Mouse (Mus musculus): ENCODE data around the gene Cdk2ap2. TPM values are rescaled to one million over a fixed set of nuclear protein-coding genes. Genes with fewer than 3 reads are reported as not detected.

The Cdk2ap2 gene
- total RNA-seq, 1 experiment = 39.6 TPM

DNA sequence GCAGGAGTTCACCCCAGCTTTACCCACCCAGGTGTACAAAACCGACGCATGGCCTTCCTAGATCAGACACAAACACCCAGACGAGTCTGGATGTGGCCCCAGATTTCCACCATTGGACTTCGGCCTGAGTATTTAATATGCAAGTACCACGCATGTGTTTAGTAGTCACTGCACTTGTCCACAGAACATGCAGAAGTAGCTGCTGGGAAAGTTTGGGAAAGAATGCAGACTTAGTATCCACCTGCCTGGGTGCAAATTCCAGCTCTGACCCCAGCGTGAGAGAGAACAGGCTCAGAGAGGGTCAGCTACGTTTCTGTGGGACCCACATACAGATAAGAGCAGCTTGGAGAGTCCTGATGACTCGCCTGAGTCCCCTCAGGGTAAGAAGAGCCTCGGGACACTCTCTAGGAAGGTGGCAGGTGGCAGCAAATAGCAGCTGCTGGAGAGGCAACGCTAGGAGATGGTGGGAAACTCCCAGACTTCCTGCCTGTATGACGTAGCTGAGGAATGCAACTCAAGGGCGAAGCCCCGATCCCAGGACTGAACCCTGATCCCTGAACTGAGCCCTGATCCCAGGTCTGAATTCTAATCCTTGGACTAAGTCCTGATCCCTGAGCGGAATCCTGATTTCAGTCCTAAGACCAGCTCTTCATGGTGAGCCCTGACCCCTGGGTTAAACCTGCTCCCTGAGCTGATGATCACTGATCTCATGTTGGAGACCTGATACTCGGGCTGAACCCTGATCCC lies 40.9 kb upstream of the Cdk2ap2 start:
- in situ Hi-C loops (cut with MboI; ENCODE audit: low sequenced_read_pairs in 2 of 2, unreplicated experiment in 2 of 2) = no loop called here
- H3K4me3 ChIP-seq (ENCODE audit: insufficient read depth in 1 of 2, low read depth in 1 of 2, low read length in 2 of 2, poor library complexity in 1 of 2, severe bottlenecking in 1 of 2) = no peak overlapping the region
- H3K27ac ChIP-seq (ENCODE audit: insufficient read depth, low read depth, low read length, poor library complexity, severe bottlenecking) = no peak overlapping the region
- no peak for TF ChIP-seq CHD2 (IDR thresholded peaks at IDR 0.05; ENCODE audit: low read depth, low read length)
- TF ChIP-seq HCFC1 (IDR thresholded peaks at IDR 0.05; ENCODE audit: borderline replicate concordance, insufficient read depth, low read length) = no peak
- no peak for TF ChIP-seq ZNF384 (IDR thresholded peaks at IDR 0.05; ENCODE audit: low read depth, low read length)
- no peak for TF ChIP-seq ZC3H11A (IDR thresholded peaks at IDR 0.05; ENCODE audit: borderline replicate concordance, low read depth, low read length)
- no peak for TF ChIP-seq MAFK (IDR thresholded peaks at IDR 0.05; ENCODE audit: insufficient read depth, low read depth, low read length)
- H3K4me1 ChIP-seq (ENCODE audit: control insufficient read depth in 2 of 2, insufficient read depth in 2 of 2, low read length in 2 of 2, poor library complexity in 1 of 2) = peaks cover 16 to 36% of the 10 kb centered on the region in 2 experiments; a peak in 3 of 4 replicates
- peak overlapping the region; percentile 19; the same call in 1 of the 2 replicates for H3K9ac ChIP-seq (ENCODE audit: insufficient read depth, low read depth, low read length, poor library complexity, severe bottlenecking)
- no peak for DNase-seq (ENCODE audit: low read depth, low spot score)
- no peaks in the 10 kb centered on the region for H3K36me3 ChIP-seq (ENCODE audit: control insufficient read depth, insufficient read depth, low read length, poor library complexity, severe bottlenecking)
- no peaks in the 10 kb centered on the region for H3K9me3 ChIP-seq (ENCODE audit: control insufficient read depth, insufficient read depth, low read depth, low read length)

DNA sequence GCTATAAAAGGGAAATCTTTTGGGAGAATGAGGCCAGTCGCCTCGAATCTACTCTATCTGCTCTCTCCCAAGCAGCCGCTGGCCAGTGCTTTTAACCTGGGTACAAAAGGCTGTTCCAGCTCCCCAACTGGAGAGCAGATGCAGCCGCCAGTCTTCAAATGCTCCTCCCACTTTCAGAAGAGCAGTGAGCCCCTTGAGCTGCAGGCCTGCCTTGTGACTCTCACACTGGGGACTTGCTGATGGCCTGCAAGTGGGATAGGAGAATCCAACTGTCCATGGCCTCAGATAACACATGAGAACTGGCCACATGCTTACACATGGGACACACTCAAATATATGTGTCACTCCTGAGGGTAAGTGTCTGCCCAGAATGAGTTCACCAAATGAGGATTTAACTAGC lies 40.3 kb upstream of the Cdk2ap2 start:
- Histone ChIP-seq H3K27ac (ENCODE audit: insufficient read depth, low read depth, low read length, poor library complexity, severe bottlenecking) (no peak overlapping the region), H3K4me3 (ENCODE audit: insufficient read depth in 1 of 2, low read depth in 1 of 2, low read length in 2 of 2, poor library complexity in 1 of 2, severe bottlenecking in 1 of 2) (no peak overlapping the region), H3K9me3 (ENCODE audit: control insufficient read depth, insufficient read depth, low read depth, low read length) (no peaks in the 10 kb centered on the region), H3K36me3 (ENCODE audit: control insufficient read depth, insufficient read depth, low read length, poor library complexity, severe bottlenecking) (no peaks in the 10 kb centered on the region), H3K9ac (ENCODE audit: insufficient read depth, low read depth, low read length, poor library complexity, severe bottlenecking) (peak overlapping the region; percentile 19; the same call in 1 of the 2 replicates), H3K4me1 (ENCODE audit: control insufficient read depth in 2 of 2, insufficient read depth in 2 of 2, low read length in 2 of 2, poor library complexity in 1 of 2) (peaks cover 16 to 36% of the 10 kb centered on the region in 2 experiments; a peak in 3 of 4 replicates)
- no peak for TF ChIP-seq ZC3H11A (IDR thresholded peaks at IDR 0.05; ENCODE audit: borderline replicate concordance, low read depth, low read length)
- no peak for TF ChIP-seq HCFC1 (IDR thresholded peaks at IDR 0.05; ENCODE audit: borderline replicate concordance, insufficient read depth, low read length)
- TF ChIP-seq ZNF384 (IDR thresholded peaks at IDR 0.05; ENCODE audit: low read depth, low read length) = no peak
- TF ChIP-seq CHD2 (IDR thresholded peaks at IDR 0.05; ENCODE audit: low read depth, low read length) = no peak
- no peak for TF ChIP-seq MAFK (IDR thresholded peaks at IDR 0.05; ENCODE audit: insufficient read depth, low read depth, low read length)
- in situ Hi-C loops (cut with MboI; ENCODE audit: low sequenced_read_pairs in 2 of 2, unreplicated experiment in 2 of 2) = no loop called here
- no peak for DNase-seq (ENCODE audit: low read depth, low spot score)

DNA sequence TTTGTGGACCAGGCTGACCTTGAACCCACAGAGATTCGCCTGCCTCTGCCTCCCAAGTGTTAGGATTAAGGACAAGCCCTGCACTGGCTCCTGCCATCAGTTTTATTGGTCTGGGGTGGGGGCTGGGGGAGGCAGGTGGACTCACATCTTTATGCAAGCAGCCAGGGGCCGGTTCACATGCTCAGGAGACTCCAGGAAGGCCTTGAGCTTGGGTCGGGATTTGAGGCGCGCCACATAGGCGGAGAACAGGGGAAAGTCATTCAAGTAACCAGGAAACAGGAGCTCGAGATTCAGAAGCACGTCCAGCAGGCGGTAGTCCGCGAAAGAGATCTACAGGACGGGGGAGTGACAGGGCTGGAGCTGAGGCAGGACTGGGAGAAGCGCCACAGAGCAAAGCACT lies 39.6 kb upstream of the Cdk2ap2 start:
- Histone ChIP-seq H3K36me3 (ENCODE audit: control insufficient read depth, insufficient read depth, low read length, poor library complexity, severe bottlenecking) (no peaks in the 10 kb centered on the region), H3K4me1 (ENCODE audit: control insufficient read depth in 2 of 2, insufficient read depth in 2 of 2, low read length in 2 of 2, poor library complexity in 1 of 2) (peaks cover 16 to 36% of the 10 kb centered on the region in 2 experiments; a peak in 3 of 4 replicates), H3K9ac (ENCODE audit: insufficient read depth, low read depth, low read length, poor library complexity, severe bottlenecking) (no peak overlapping the region), H3K4me3 (ENCODE audit: insufficient read depth in 1 of 2, low read depth in 1 of 2, low read length in 2 of 2, poor library complexity in 1 of 2, severe bottlenecking in 1 of 2) (no peak overlapping the region), H3K9me3 (ENCODE audit: control insufficient read depth, insufficient read depth, low read depth, low read length) (no peaks in the 10 kb centered on the region), H3K27ac (ENCODE audit: insufficient read depth, low read depth, low read length, poor library complexity, severe bottlenecking) (no peak overlapping the region)
- no peak for TF ChIP-seq HCFC1 (IDR thresholded peaks at IDR 0.05; ENCODE audit: borderline replicate concordance, insufficient read depth, low read length)
- TF ChIP-seq ZNF384 (IDR thresholded peaks at IDR 0.05; ENCODE audit: low read depth, low read length) = no peak
- TF ChIP-seq CHD2 (IDR thresholded peaks at IDR 0.05; ENCODE audit: low read depth, low read length) = no peak
- no peak for TF ChIP-seq MAFK (IDR thresholded peaks at IDR 0.05; ENCODE audit: insufficient read depth, low read depth, low read length)
- no peak for TF ChIP-seq ZC3H11A (IDR thresholded peaks at IDR 0.05; ENCODE audit: borderline replicate concordance, low read depth, low read length)
- DNase-seq (ENCODE audit: low read depth, low spot score) = no peak
- in situ Hi-C loops (cut with MboI; ENCODE audit: low sequenced_read_pairs in 2 of 2, unreplicated experiment in 2 of 2) = no loop called here

DNA sequence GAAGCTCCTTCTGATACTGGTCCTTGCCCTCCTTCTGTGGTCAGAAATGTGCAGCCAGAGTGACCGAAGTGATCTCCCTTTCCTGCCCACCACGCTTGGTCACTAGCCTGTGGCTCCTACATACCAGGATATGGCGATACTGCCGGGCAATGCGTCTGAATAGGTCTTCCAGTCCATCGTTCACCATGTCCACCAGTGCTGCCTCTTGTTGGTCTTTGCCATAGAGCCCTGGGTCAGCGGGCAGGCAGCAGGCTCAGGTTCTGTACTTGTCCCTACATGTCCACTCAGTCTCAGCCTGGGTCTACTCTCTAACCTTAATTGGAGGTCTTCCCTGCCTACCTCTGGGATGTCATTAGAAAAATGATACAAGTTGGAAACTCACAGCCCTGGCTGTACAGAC lies 39.0 kb upstream of the Cdk2ap2 start:
- no peak for DNase-seq (ENCODE audit: low read depth, low spot score)
- in situ Hi-C loops (cut with MboI; ENCODE audit: low sequenced_read_pairs in 2 of 2, unreplicated experiment in 2 of 2) = no loop called here

More for the DNA sequence above, 39.0 kb upstream of the Cdk2ap2 start:
- no peaks in the 10 kb centered on the region for H3K36me3 ChIP-seq (ENCODE audit: control insufficient read depth, insufficient read depth, low read length, poor library complexity, severe bottlenecking)
- no peak overlapping the region for H3K27ac ChIP-seq (ENCODE audit: insufficient read depth, low read depth, low read length, poor library complexity, severe bottlenecking)
- H3K4me1 ChIP-seq (ENCODE audit: control insufficient read depth in 2 of 2, insufficient read depth in 2 of 2, low read length in 2 of 2, poor library complexity in 1 of 2) = peaks cover 16 to 36% of the 10 kb centered on the region in 2 experiments; a peak in 3 of 4 replicates
- H3K9me3 ChIP-seq (ENCODE audit: control insufficient read depth, insufficient read depth, low read depth, low read length) = no peaks in the 10 kb centered on the region
- TF ChIP-seq CHD2 (IDR thresholded peaks at IDR 0.05; ENCODE audit: low read depth, low read length) (no peak), HCFC1 (IDR thresholded peaks at IDR 0.05; ENCODE audit: borderline replicate concordance, insufficient read depth, low read length) (no peak), MAFK (IDR thresholded peaks at IDR 0.05; ENCODE audit: insufficient read depth, low read depth, low read length) (no peak), ZC3H11A (IDR thresholded peaks at IDR 0.05; ENCODE audit: borderline replicate concordance, low read depth, low read length) (no peak), ZNF384 (IDR thresholded peaks at IDR 0.05; ENCODE audit: low read depth, low read length) (no peak)
- H3K4me3 ChIP-seq (ENCODE audit: insufficient read depth in 1 of 2, low read depth in 1 of 2, low read length in 2 of 2, poor library complexity in 1 of 2, severe bottlenecking in 1 of 2) = no peak overlapping the region
- H3K9ac ChIP-seq (ENCODE audit: insufficient read depth, low read depth, low read length, poor library complexity, severe bottlenecking) = no peak overlapping the region

Data from ES-E14 (cell line).